Mouse (Mus musculus) neutrophil, adult 83 days (primary cell): ENCODE results near the gene Kcnk3. TPM values are rescaled to one million over a fixed set of nuclear protein-coding genes. Genes with fewer than 3 reads are reported as not detected.

ENCODE experiments used
- total RNA-seq, 2 experiments: library from RNA; stranded (reverse); gene quantifications; one replicate each; pipeline ENCODE4 v1.2.4; 2023

Gene Kcnk3
- total RNA-seq: not detected

GRCm38 (mm10) chr5:30587681-30588300 is at the start of gene Kcnk3:
Gene Kcnk3, plus strand, starts transcription at chr5:30588170.

GRCm38 (mm10) chr5:30545698-30546097 is 42.3 kb upstream of the Kcnk3 start, which contains the start of gene Cib4:
Gene Cib4, minus strand, starts transcription at chr5:30545836.

GRCm38 (mm10) chr5:30647815-30648560 is 60.0 kb downstream of the Kcnk3 start, which contains the start of gene Slc35f6:
Gene Slc35f6, plus strand, starts transcription at chr5:30647933.

GRCm38 (mm10) chr5:30666391-30667195 is 78.6 kb downstream of the Kcnk3 start, which contains the start of gene Cenpa:
Gene Cenpa, plus strand, starts transcription at chr5:30666777.

Other genes starting within 250 kb of the Kcnk3 start
- under 1 TPM; 0.42 to 0.55 TPM for gene Otof, start 126.2 kb upstream of the Kcnk3 start, total RNA-seq
- gene 1700001C02Rik, start 122.1 kb upstream of the Kcnk3 start, total RNA-seq: not detected
- not detected for gene Cib4, start 42.3 kb upstream of the Kcnk3 start, total RNA-seq
- gene Slc35f6, start 59.8 kb downstream of the Kcnk3 start, total RNA-seq: 10 to 100 TPM; 35.6 to 42.5 TPM
- 100 to 1,000 TPM; 137 to 138 TPM for gene Cenpa, start 78.6 kb downstream of the Kcnk3 start, total RNA-seq
- not detected for gene Dpysl5, start 123.4 kb downstream of the Kcnk3 start, total RNA-seq
- gene Mapre3, start 226.5 kb downstream of the Kcnk3 start, total RNA-seq: 1 to 10 TPM; 1.2 to 1.5 TPM